Mouse (Mus musculus) C2C12 (cell line): ENCODE measurements at regions not wholly inside any gene's neighbourhood (a gene's known extent, or its start where the extent isn't known, plus 50 kb on each side); places are given as distances from the start of the nearest gene placed in this dataset.

Source experiments
- H3K27me3 ChIP-seq: one replicate; pipeline ENCODE4 v1.6.1; 2011; ENCODE audit not compliant: control insufficient read depth, insufficient read depth, insufficient read length
- H3K36me3 ChIP-seq: one replicate; pipeline ENCODE4 v1.6.1; 2011; ENCODE audit not compliant: control insufficient read depth, insufficient read depth
- H3K4me3 ChIP-seq: one replicate; pipeline ENCODE4 v1.5.1; 2011; ENCODE audit warnings: mild to moderate bottlenecking, control low read depth; ENCODE audit not compliant: poor library complexity, insufficient read depth, severe bottlenecking
- H3K79me2 ChIP-seq: one replicate; pipeline ENCODE4 v1.6.1; 2011; ENCODE audit not compliant: control insufficient read depth, insufficient read depth
- H3K79me3 ChIP-seq: one replicate; pipeline ENCODE4 v1.6.1; 2011; ENCODE audit warnings: low read depth, control low read depth
- H3ac ChIP-seq: one replicate; pipeline ENCODE3; 2011; ENCODE audit warnings: low read depth; ENCODE audit not compliant: control insufficient read depth, insufficient read length
- CEBPB ChIP-seq: IDR thresholded peaks from one replicate; pipeline ENCODE4 v1.6.1; 2011; ENCODE audit warnings: low read depth, mild to moderate bottlenecking, control low read depth, moderate library complexity
- CTCF ChIP-seq: IDR thresholded peaks from one replicate; pipeline ENCODE4 v1.5.1; 2011; ENCODE audit not compliant: control insufficient read depth, insufficient read depth, insufficient read length
- FOSL1 ChIP-seq: IDR thresholded peaks from one replicate; pipeline ENCODE4 v1.8.0; 2011; ENCODE audit warnings: mild to moderate bottlenecking, low read length; ENCODE audit not compliant: poor library complexity, insufficient read depth, severe bottlenecking
- MAX ChIP-seq: IDR thresholded peaks from one replicate; pipeline ENCODE4 v1.6.1; 2011; ENCODE audit warnings: mild to moderate bottlenecking, control low read depth
- MYOD1 ChIP-seq: IDR thresholded peaks from one replicate; pipeline ENCODE4 v1.6.1; 2011; ENCODE audit warnings: low read depth; ENCODE audit not compliant: control insufficient read depth, insufficient read length
- MYOG ChIP-seq: IDR thresholded peaks from one replicate; pipeline ENCODE4 v1.6.1; 2011; ENCODE audit not compliant: control insufficient read depth, insufficient read length; ENCODE audit errors: extremely low read depth
- USF1 ChIP-seq: IDR thresholded peaks from one replicate; pipeline ENCODE4 v1.6.1; 2011; ENCODE audit warnings: low read depth, mild to moderate bottlenecking, control low read depth, moderate library complexity

GRCm38 (mm10) chr1:147217965-147218364 is 723.4 kb downstream of the Brinp3 start:
- no peak overlapping the region for H3ac ChIP-seq
- TF ChIP-seq USF1 (no peak), FOSL1 (no peak), MYOG (no peak), CTCF (no peak), MAX (no peak), MYOD1 (no peak)
- no peaks in the 10 kb centered on the region for H3K36me3 ChIP-seq
- no peak overlapping the region for H3K4me3 ChIP-seq
- H3K79me2 ChIP-seq = no peaks in the 10 kb centered on the region
- H3K79me3 ChIP-seq = no peaks in the 10 kb centered on the region
- H3K27me3 ChIP-seq = no peaks in the 10 kb centered on the region

- no peaks in the 10 kb centered on the region for H3K79me3 ChIP-seq
- H3K27me3 ChIP-seq = no peaks in the 10 kb centered on the region
- TF ChIP-seq MAX (no peak), CEBPB (no peak), USF1 (no peak), CTCF (no peak), FOSL1 (no peak), MYOD1 (no peak), MYOG (no peak)
- H3K4me3 ChIP-seq = no peak overlapping the region
- H3K36me3 ChIP-seq = no peaks in the 10 kb centered on the region
- H3ac ChIP-seq = no peak overlapping the region
- no peaks in the 10 kb centered on the region for H3K79me2 ChIP-seq
Observed at GRCm38 (mm10) chr1:147219438-147219837, 724.9 kb downstream of the Brinp3 start.

- H3ac ChIP-seq = no peak overlapping the region
- H3K36me3 ChIP-seq = no peaks in the 10 kb centered on the region
- H3K79me2 ChIP-seq = no peaks in the 10 kb centered on the region
- no peaks in the 10 kb centered on the region for H3K27me3 ChIP-seq
- H3K4me3 ChIP-seq = no peak overlapping the region
- no peak for TF ChIP-seq MAX
- TF ChIP-seq FOSL1 = no peak
- TF ChIP-seq CEBPB = no peak
- no peak for TF ChIP-seq CTCF
- TF ChIP-seq MYOG = no peak
- TF ChIP-seq MYOD1 = no peak
- TF ChIP-seq USF1 = no peak
- no peaks in the 10 kb centered on the region for H3K79me3 ChIP-seq
Observed at GRCm38 (mm10) chr1:147223232-147223925, 728.8 kb downstream of the Brinp3 start.

- H3ac ChIP-seq = no peak overlapping the region
- TF ChIP-seq FOSL1 (no peak), MYOD1 (peak; percentile 70)
- no peaks in the 10 kb centered on the region for H3K79me2 ChIP-seq
- H3K36me3 ChIP-seq = no peaks in the 10 kb centered on the region
- H3K27me3 ChIP-seq = no peaks in the 10 kb centered on the region
- H3K4me3 ChIP-seq = no peak overlapping the region
- H3K79me3 ChIP-seq = no peaks in the 10 kb centered on the region
Observed at GRCm38 (mm10) chr1:147237565-147237964, 743.0 kb downstream of the Brinp3 start.

- no peak overlapping the region for H3ac ChIP-seq
- H3K79me2 ChIP-seq = no peaks in the 10 kb centered on the region
- H3K79me3 ChIP-seq = no peaks in the 10 kb centered on the region
- H3K4me3 ChIP-seq = no peak overlapping the region
- TF ChIP-seq CTCF (no peak), CEBPB (no peak), MYOG (no peak), USF1 (no peak), FOSL1 (no peak), MYOD1 (no peak), MAX (no peak)
- H3K27me3 ChIP-seq = no peaks in the 10 kb centered on the region
- H3K36me3 ChIP-seq = no peaks in the 10 kb centered on the region
Observed at GRCm38 (mm10) chr1:147239108-147239507, 744.5 kb downstream of the Brinp3 start.

GRCm38 (mm10) chr1:147273324-147273723 is 778.8 kb downstream of the Brinp3 start:
- TF ChIP-seq USF1 (no peak), CEBPB (no peak), MAX (no peak), MYOG (no peak), FOSL1 (no peak), CTCF (no peak), MYOD1 (no peak)
- H3K36me3 ChIP-seq = no peaks in the 10 kb centered on the region
- H3K27me3 ChIP-seq = no peaks in the 10 kb centered on the region
- no peak overlapping the region for H3ac ChIP-seq
- no peaks in the 10 kb centered on the region for H3K79me3 ChIP-seq
- H3K79me2 ChIP-seq = no peaks in the 10 kb centered on the region
- no peak overlapping the region for H3K4me3 ChIP-seq
